Mouse (Mus musculus): ENCODE measurements at regions not wholly inside any gene's neighbourhood (a gene's known extent, or its start where the extent isn't known, plus 50 kb on each side); places are given as distances from the start of the nearest gene placed in this dataset.

DNA sequence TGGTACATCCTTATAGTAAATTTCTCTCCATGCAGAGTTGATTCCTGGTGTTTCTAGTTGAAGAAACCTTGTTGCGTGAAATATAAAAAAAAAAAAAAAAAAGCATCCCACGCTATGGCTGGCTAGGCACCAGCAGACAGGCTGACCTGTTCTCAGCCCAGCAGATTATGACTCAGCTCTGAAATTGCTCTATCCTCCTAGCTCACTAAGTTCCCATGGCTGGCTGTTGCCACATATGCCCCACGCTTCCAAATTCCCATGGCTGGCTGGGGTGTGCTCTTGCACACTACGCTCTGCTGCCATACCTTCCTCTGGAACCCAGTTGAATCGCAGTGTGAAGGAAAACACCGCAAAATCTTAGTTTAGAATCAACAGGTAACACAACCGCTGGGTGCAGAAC lies 270.1 kb downstream of the Mid1ip1 start:
- DNase-seq (ENCODE audit: low read depth, low spot score) = no peak

DNA sequence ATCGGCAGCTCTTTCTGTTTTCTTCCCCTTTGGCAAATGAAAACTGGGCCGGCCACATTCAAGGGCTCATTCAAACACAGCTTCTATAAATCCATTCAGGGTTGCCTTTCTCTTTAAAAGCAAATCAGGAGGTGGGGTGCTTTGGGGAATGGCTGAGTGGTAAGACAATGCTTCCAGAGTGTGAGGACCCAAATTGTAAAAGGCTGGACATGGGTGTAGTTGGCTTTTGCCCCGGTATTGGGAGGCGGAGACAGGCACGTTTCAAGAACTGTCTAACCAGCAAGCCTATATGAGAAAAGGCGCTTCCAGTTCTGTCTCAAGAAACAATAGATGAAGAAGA lies 277.0 kb downstream of the Mid1ip1 start:
- no peaks in the 10 kb centered on the region for H3K27me3 ChIP-seq (ENCODE audit: control insufficient read depth, insufficient read depth, low read length, poor library complexity, severe bottlenecking)
- DNase-seq (ENCODE audit: low read depth, low spot score) = no peak
- no peaks in the 10 kb centered on the region for H3K36me3 ChIP-seq (ENCODE audit: control insufficient read depth, insufficient read depth, low read length, poor library complexity, severe bottlenecking)

More for the DNA sequence above, 270.1 kb downstream of the Mid1ip1 start:
- Histone ChIP-seq H3K27me3 (ENCODE audit: control insufficient read depth, insufficient read depth, low read length, poor library complexity, severe bottlenecking) (no peaks in the 10 kb centered on the region), H3K36me3 (ENCODE audit: control insufficient read depth, insufficient read depth, low read length, poor library complexity, severe bottlenecking) (no peaks in the 10 kb centered on the region)

DNA sequence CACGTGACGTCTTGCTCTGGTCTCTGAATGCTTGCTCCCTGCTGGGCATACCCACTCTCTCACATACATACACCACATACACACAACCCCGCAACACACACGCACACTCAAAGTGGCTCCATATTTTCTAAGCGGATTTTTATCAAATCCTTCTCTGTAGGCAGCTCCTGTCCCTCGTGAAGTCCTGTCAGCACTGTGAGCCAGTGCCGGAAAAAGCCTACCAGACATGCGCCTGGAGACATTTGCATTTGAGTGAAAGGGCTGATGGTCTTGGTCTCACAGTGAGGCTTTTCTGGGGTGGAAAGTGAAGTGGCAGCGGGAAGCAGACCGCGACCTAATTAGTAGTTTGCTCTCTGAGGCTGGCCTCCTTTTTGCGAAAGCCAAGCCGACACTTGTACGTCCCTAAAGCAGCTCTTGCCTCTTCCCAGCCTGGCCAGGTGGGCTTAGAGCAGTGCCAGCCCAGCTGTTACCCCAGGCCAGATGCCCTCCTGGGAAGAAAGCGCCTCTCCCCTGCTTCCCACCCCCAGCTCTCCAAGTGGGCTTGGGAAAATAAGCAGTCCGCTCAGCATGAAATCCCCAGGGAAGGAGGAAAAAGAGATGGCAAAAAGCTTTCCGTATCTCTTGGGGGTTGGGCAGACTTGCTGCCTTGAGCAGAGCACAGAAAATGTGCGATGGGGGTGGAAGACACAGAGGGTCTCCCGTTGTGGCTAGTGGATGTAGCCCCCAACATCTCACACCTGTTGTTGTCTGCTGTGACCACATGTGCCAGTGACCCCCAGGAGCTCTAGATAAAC lies 277.6 kb downstream of the Mid1ip1 start:
- no peak for DNase-seq (ENCODE audit: low read depth, low spot score)
- H3K36me3 ChIP-seq (ENCODE audit: control insufficient read depth, insufficient read depth, low read length, poor library complexity, severe bottlenecking) = no peaks in the 10 kb centered on the region

DNA sequence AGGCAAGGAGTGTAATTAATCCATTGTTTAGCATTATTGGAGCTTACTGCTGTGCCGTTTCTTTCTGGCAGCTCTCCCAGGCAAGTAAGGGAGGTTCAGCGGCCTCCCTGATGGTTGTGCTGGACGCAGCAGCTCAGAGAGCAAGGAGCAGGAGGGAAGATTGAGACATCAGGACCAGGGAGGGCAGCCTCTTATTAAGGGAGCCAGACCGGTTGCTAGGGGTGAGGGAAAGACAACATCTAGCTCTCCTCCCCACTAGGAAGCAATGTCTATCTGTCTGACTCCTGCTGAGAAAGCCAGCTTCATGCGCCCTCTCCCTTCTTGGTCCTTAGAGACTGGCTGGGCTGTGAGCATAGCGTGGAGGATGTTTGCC lies 278.2 kb downstream of the Mid1ip1 start:
- H3K27me3 ChIP-seq (ENCODE audit: control insufficient read depth, insufficient read depth, low read length, poor library complexity, severe bottlenecking) = no peaks in the 10 kb centered on the region
- no peaks in the 10 kb centered on the region for H3K36me3 ChIP-seq (ENCODE audit: control insufficient read depth, insufficient read depth, low read length, poor library complexity, severe bottlenecking)
- DNase-seq (ENCODE audit: low read depth, low spot score) = no peak

More for the DNA sequence above, 277.6 kb downstream of the Mid1ip1 start:
- no peaks in the 10 kb centered on the region for H3K27me3 ChIP-seq (ENCODE audit: control insufficient read depth, insufficient read depth, low read length, poor library complexity, severe bottlenecking)

DNA sequence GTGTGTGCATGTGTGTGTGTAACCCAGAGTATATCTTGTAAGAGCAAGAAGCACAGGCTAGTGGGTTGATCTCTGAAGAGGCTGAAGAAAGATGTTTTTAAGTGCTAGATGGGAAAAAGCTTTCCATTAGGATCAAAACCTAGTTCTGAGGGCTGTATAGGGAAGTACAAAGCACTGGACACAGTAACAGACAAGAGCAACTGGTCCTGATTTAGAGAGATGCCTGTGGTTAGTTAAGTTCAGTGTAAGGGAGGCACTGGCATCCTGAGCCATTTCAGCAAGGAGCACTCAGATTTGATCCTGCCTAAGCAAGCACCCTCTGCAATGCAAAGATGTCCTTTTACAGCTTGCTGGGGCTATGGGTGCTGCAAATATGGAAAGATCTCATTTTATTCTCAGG lies 280.1 kb downstream of the Mid1ip1 start:
- DNase-seq (ENCODE audit: low read depth, low spot score) = no peak
- Histone ChIP-seq H3K36me3 (ENCODE audit: control insufficient read depth, insufficient read depth, low read length, poor library complexity, severe bottlenecking) (no peaks in the 10 kb centered on the region), H3K27me3 (ENCODE audit: control insufficient read depth, insufficient read depth, low read length, poor library complexity, severe bottlenecking) (no peaks in the 10 kb centered on the region)

DNA sequence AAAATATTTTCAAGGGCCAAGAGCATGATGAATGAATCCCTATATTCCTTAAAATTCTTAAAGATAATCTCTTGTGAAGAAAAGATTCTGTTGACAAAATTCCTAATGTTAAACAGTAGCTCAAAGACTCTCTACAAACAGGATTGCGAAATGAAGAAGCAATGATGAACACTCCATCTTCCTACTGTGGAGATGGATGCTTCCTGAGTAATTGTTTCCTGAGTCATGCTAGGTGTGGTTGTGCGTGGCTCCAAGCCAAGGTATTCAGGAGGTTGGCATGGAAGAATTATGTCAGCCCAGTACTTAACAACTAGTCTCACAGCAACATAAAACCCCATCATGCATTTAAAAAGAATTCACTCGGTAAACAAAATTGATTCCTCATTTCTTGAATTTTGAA lies 286.4 kb downstream of the Mid1ip1 start:
- no peak for DNase-seq (ENCODE audit: low read depth, low spot score)
- Histone ChIP-seq H3K36me3 (ENCODE audit: control insufficient read depth, insufficient read depth, low read length, poor library complexity, severe bottlenecking) (no peaks in the 10 kb centered on the region), H3K27me3 (ENCODE audit: control insufficient read depth, insufficient read depth, low read length, poor library complexity, severe bottlenecking) (no peaks in the 10 kb centered on the region)

DNA sequence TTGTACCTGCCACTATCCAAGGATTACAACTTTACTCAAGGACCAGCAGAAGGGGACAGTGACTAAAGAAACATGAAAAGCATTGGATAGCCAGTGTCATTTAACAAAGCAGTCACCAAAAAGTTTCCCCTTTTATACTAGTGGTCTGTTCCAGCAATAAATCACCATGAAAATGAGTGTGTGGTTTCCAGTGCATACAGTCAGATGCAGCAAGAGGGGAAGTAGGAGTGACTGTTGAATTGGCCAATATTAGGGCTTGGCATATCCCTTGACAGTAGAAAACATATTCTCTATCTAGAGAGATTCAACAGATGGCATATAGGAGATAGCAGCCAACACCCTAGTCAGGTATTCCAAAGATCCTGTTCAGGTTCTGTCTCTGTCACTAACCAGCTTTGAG lies 259.8 kb upstream of the H2al1a start:
- Histone ChIP-seq H3K36me3 (ENCODE audit: control insufficient read depth, insufficient read depth, low read length, poor library complexity, severe bottlenecking) (no peaks in the 10 kb centered on the region), H3K27me3 (ENCODE audit: control insufficient read depth, insufficient read depth, low read length, poor library complexity, severe bottlenecking) (no peaks in the 10 kb centered on the region)
- DNase-seq (ENCODE audit: low read depth, low spot score) = no peak

DNA sequence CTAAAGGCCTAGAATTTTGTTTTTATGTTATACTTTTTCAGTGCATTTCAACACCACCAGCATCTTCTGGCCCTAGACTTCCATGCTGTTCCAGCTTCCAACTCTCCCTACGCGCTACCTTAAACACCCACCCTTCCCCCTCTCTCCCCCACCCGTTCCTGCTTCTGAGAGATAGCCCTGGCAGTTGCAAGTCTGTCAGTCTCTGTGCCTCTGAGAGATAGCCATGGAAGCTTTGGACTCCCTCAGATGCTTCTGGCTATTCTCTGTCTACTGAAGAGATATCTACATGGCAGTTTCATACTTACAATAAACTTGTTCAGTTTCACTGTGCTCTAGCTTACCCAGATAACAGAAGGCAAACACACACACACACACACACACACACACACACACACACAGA lies 252.3 kb upstream of the H2al1a start:
- DNase-seq (ENCODE audit: low read depth, low spot score) = no peak
- Histone ChIP-seq H3K27me3 (ENCODE audit: control insufficient read depth, insufficient read depth, low read length, poor library complexity, severe bottlenecking) (no peaks in the 10 kb centered on the region), H3K36me3 (ENCODE audit: control insufficient read depth, insufficient read depth, low read length, poor library complexity, severe bottlenecking) (no peaks in the 10 kb centered on the region)

DNA sequence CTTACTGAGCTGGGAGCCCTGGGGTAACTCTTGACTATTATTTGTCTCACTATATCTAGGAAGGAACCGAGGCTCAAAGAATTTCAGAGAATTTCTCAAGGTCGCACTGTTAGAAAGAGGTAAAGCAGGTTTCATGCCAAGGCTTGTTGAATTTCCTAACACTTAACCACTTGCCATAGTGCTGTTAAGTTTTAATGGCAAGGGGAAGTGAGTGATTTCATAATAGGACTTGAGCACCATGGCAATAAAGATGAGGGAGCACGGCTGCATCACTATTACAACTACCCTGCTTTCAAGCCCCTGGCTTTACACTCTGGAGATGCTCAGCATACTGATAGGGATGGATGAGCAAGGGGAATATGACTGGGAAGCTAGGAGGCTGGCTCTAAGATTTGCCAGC lies 216.9 kb upstream of the H2al1a start:
- DNase-seq (ENCODE audit: low read depth, low spot score) = no peak
- Histone ChIP-seq H3K36me3 (ENCODE audit: control insufficient read depth, insufficient read depth, low read length, poor library complexity, severe bottlenecking) (no peaks in the 10 kb centered on the region), H3K27me3 (ENCODE audit: control insufficient read depth, insufficient read depth, low read length, poor library complexity, severe bottlenecking) (no peaks in the 10 kb centered on the region)

DNA sequence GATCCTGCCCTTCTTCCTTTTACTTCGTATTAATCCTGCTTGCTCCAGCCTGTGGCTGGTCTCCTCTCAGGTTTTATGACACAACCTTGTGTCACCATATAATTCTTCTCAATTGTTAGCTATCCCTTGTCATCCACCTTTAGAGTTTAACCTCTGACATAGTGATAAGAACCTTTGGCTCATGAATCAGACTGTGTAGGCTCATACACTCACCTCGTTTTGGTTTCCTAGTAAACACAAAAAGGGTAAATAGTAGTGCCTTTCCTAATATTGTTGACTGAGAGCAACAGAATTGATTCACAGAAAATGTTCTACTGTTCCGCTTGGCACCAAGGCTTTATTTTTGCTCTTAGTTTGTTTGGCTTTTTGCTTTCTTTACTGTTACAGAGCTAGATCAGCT lies 216.2 kb upstream of the H2al1a start:
- Histone ChIP-seq H3K36me3 (ENCODE audit: control insufficient read depth, insufficient read depth, low read length, poor library complexity, severe bottlenecking) (no peaks in the 10 kb centered on the region), H3K27me3 (ENCODE audit: control insufficient read depth, insufficient read depth, low read length, poor library complexity, severe bottlenecking) (no peaks in the 10 kb centered on the region)
- DNase-seq (ENCODE audit: low read depth, low spot score) = no peak

DNA sequence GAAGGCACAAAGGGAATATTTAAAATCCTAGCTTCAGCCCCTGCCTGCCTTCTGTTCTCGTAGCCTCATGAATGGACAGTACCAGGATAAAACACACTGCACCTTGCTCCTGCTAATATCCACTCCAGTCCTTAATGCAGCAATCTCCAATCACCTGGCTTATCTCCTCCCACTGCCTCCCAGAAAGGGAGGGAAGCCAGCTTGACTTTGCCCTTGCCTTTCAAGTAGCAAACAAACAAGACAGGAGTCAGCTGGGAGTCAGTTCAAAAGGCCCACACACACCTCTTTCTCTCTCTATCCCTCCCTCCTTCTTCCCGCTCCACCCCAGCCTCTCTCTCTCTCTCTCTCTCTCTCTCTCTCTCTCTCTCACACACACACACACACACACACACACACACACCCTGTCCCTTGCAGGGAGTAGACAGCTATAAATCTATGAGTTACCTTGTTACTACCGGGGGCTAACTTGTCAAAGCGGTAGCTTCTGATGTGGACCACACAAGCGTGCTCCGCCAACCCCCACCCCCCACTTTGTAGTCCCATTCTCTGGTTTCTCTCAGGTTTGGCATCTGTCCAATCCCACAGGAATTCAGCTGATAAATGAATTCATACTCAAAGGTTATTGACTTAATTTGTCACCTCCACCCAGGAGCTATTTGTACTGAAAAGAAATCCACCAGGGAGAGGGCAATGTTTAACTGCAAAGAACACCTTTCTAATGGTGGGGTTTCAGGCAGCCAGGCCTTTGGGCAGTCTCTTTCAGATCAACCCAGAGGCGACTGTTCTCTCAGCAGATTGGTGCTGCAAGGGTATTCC lies 212.6 kb upstream of the H2al1a start:
- no peak for DNase-seq (ENCODE audit: low read depth, low spot score)
- H3K27me3 ChIP-seq (ENCODE audit: control insufficient read depth, insufficient read depth, low read length, poor library complexity, severe bottlenecking) = no peaks in the 10 kb centered on the region
- H3K36me3 ChIP-seq (ENCODE audit: control insufficient read depth, insufficient read depth, low read length, poor library complexity, severe bottlenecking) = no peaks in the 10 kb centered on the region

DNA sequence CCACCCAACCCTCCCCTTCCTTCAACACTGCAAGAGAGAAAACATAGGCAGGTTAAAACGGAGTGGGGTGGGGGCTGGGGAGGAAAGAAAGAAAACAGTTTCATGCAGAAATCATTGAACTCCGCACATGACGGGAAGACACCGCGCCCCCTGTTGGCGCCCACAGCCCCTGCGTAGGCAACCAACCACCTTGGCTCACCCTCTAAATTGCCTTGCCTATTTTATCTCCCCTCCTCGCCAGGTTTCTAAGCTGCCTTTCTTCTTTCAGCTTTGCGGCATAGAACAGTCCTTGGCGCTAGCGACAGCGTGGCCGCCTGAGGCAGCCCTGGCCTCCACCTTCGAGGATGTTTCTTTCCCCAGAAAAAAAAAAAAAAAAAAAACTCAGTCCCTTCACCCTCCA lies 211.1 kb upstream of the H2al1a start:
- H3K36me3 ChIP-seq (ENCODE audit: control insufficient read depth, insufficient read depth, low read length, poor library complexity, severe bottlenecking) = no peaks in the 10 kb centered on the region
- no peaks in the 10 kb centered on the region for H3K27me3 ChIP-seq (ENCODE audit: control insufficient read depth, insufficient read depth, low read length, poor library complexity, severe bottlenecking)
- peak; percentile 40 for DNase-seq (ENCODE audit: low read depth, low spot score)

DNA sequence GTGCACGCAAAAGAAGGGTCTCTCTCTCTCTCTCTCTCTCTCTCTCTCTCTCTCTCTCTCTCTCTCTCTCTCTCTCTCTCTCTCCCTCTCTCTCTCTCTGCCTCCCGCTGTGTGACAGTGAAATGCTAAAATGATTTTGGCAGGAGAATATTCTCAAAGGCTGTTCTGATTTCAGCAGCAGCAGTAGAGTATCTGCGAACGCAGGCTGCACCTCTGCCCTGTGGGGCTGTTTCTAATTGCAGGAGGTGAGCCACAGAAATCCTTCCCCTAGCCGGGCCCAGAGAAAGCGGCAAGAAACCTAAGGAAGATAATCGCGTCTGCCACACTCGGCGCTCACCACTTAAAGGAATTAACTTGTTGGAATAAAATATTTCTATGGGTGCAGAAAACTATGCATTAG lies 210.6 kb upstream of the H2al1a start:
- Histone ChIP-seq H3K27me3 (ENCODE audit: control insufficient read depth, insufficient read depth, low read length, poor library complexity, severe bottlenecking) (no peaks in the 10 kb centered on the region), H3K36me3 (ENCODE audit: control insufficient read depth, insufficient read depth, low read length, poor library complexity, severe bottlenecking) (no peaks in the 10 kb centered on the region)
- no peak for DNase-seq (ENCODE audit: low read depth, low spot score)

DNA sequence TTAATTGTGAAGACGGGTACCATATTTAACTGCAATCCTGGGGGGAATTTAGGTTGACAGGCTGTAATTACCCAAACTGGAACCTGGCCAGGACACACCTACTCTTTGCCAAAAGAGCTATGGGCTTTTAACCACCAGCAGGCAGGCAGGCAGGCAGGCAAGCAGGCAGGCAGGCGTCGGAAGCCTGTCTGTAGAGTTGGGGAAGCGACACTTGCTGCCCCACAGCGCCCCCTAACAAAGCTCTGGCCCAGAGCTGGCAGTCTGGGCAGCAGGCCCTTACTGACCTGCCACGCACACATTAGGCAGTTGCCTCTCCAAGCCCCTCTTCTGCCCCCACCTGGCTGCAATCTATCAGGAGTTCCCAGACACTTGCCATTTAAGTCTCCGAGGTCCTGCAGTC lies 208.6 kb upstream of the H2al1a start:
- peak; percentile 34 for DNase-seq (ENCODE audit: low read depth, low spot score)
- Histone ChIP-seq H3K36me3 (ENCODE audit: control insufficient read depth, insufficient read depth, low read length, poor library complexity, severe bottlenecking) (no peaks in the 10 kb centered on the region), H3K27me3 (ENCODE audit: control insufficient read depth, insufficient read depth, low read length, poor library complexity, severe bottlenecking) (no peaks in the 10 kb centered on the region)

DNA sequence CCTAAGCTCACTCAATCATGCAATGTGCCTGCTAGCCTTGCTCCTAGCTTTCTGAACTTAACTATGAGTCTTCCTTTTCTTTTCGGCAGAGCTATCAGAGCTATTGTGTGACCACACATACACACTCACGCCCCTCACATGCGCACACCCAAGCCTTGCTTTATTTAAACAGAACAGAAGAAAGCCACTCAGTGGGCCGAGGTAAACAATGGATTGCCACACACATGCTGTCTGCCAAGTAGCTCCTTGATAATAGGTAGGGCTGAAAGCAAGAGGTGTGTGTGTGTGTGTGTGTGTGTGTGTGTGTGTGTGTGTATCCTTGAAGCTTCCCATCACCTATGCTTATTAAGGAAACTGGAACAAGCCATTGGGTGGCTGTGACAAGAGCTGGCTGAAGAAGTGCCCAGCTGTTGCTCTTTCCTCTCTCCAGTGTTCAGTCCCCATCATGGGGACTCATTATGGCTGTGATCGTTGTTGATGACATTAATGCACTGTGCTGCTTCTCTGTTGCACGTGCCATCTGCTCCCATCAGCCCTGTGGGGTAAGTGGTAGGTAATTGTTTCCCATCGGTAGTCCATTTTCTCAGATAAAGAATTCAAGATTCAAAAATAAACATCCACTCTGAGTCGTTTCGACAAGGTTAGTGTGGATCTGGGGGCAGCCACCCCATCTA lies 201.3 kb upstream of the H2al1a start:
- Histone ChIP-seq H3K36me3 (ENCODE audit: control insufficient read depth, insufficient read depth, low read length, poor library complexity, severe bottlenecking) (no peaks in the 10 kb centered on the region), H3K27me3 (ENCODE audit: control insufficient read depth, insufficient read depth, low read length, poor library complexity, severe bottlenecking) (no peaks in the 10 kb centered on the region)
- no peak for DNase-seq (ENCODE audit: low read depth, low spot score)

Data from splenic B cell, adult 2 months (primary cell).